Comparison of ENCODE assay signal across 9 mouse cellular contexts in genomic region chr14:23529720-23530119, GRCm38 (mm10).
DNase-seq lines count a peak whose midpoint lies in the region; ATAC-seq and TF ChIP-seq lines count a peak whose summit lies in the region.
"Had no signal": no experiment of that assay in that cellular context is flagged by ENCODE, and none has a peak within 500 bp of the region (broad histone marks: within the 10 kb centered on the region; RNA-seq: fewer than 3 reads in every experiment).

No protein-coding gene starts in this region.

- no peaks in the 10 kb centered on the region for H3K27me3 ChIP-seq in hindbrain, embryonic 14.5 days (ENCODE audit: control insufficient read depth, insufficient read depth, low read length)
- H3K27me3 ChIP-seq in hindbrain, embryonic 13.5 days: no peaks in the 10 kb centered on the region
- H3K27me3 ChIP-seq in thymus, adult 2 months (ENCODE audit: control insufficient read depth, insufficient read depth, low read length): no peaks in the 10 kb centered on the region

- no peaks in the 10 kb centered on the region for H3K36me3 ChIP-seq in hindbrain, embryonic 14.5 days (replicated peaks; ENCODE audit: control insufficient read depth, insufficient read depth)
- H3K36me3 ChIP-seq in hindbrain, embryonic 13.5 days: no peaks in the 10 kb centered on the region
- H3K36me3 ChIP-seq in thymus, adult 2 months (ENCODE audit: control insufficient read depth, insufficient read depth, low read length): no peaks in the 10 kb centered on the region
- H3K36me3 ChIP-seq: neural tube, embryonic 13.5 days had no signal

- no peaks in the 10 kb centered on the region for H3K4me1 ChIP-seq in hindbrain, embryonic 14.5 days (replicated peaks; ENCODE audit: control insufficient read depth, insufficient read depth, low read length)
- H3K4me1 ChIP-seq in hindbrain, embryonic 13.5 days (replicated peaks): 0 out of 2 replicates have a peak, but pooled peaks cover 5% of the 10 kb centered on the region
- no peaks in the 10 kb centered on the region for H3K4me1 ChIP-seq in thymus, adult 2 months (replicated peaks; ENCODE audit: control insufficient read depth, insufficient read depth, low read length)
- H3K4me1 ChIP-seq: neural tube, embryonic 13.5 days had no signal

- H3K27ac ChIP-seq in hindbrain, embryonic 14.5 days: no peak overlapping the region
- H3K27ac ChIP-seq in hindbrain, embryonic 13.5 days: no peak overlapping the region
- H3K27ac ChIP-seq in thymus, adult 2 months (ENCODE audit: control insufficient read depth, insufficient read depth, low read length): no peak overlapping the region
- H3K27ac ChIP-seq: neural tube, embryonic 13.5 days had no signal

- no peak for ATAC-seq in hindbrain, embryonic 14.5 days (ENCODE audit: low FRiP score)
- no peak for ATAC-seq in hindbrain, embryonic 13.5 days (ENCODE audit: low FRiP score)

- peak; percentile 89 for DNase-seq in hindbrain, embryonic 14.5 days (ENCODE audit: low spot score)
- DNase-seq in MN1 (ENCODE audit: low spot score): peak; percentile 57
- peak; percentile 42 for DNase-seq in cerebellum, adult 9-10 months
- DNase-seq in gastrocnemius, postnatal 10 days: peak; percentile 16
- peak; percentile 39 to 84 for DNase-seq in layer of hippocampus, adult 18-20 months (ENCODE audit: low spot score in 2 of 2)
- DNase-seq in lung, postnatal 10 days: peak; percentile 73
- DNase-seq in thymus, adult 2 months: peak; percentile 41

- no peak overlapping the region for H3K4me3 ChIP-seq in hindbrain, embryonic 14.5 days (replicated peaks; ENCODE audit: low read length)
- no peak overlapping the region for H3K4me3 ChIP-seq in hindbrain, embryonic 13.5 days
- no peak overlapping the region for H3K4me3 ChIP-seq in thymus, adult 2 months (ENCODE audit: control insufficient read depth, insufficient read depth, low read length)
- H3K4me3 ChIP-seq: neural tube, embryonic 13.5 days had no signal

- H3K9ac ChIP-seq in hindbrain, embryonic 14.5 days: no peak overlapping the region
- H3K9ac ChIP-seq in hindbrain, embryonic 13.5 days: no peak overlapping the region
- H3K9ac ChIP-seq: neural tube, embryonic 13.5 days had no signal

- no peak for TF ChIP-seq POLR2A in thymus, adult 2 months (IDR thresholded peaks at IDR 0.05; ENCODE audit: control insufficient read depth, extremely low read depth, insufficient read depth, low read length, poor library complexity)

- TF ChIP-seq CTCF in thymus, adult 2 months (IDR thresholded peaks at IDR 0.05; ENCODE audit: borderline replicate concordance, control insufficient read depth, extremely low read depth, insufficient read depth, low read length, poor library complexity): no peak

- no peak overlapping the region for H3K4me2 ChIP-seq in hindbrain, embryonic 14.5 days (replicated peaks)
- H3K4me2 ChIP-seq in hindbrain, embryonic 13.5 days: no peak overlapping the region
- H3K4me2 ChIP-seq: neural tube, embryonic 13.5 days had no signal

- 11% methylated on average over 4 of the region's 4 CpGs for WGBS in hindbrain, embryonic 14.5 days
- WGBS in hindbrain, embryonic 13.5 days: 10% methylated on average over 4 of the region's 4 CpGs
- 11% methylated on average over 4 of the region's 4 CpGs for WGBS in thymus, adult 2 months

- no peaks in the 10 kb centered on the region for H3K9me3 ChIP-seq in hindbrain, embryonic 14.5 days (ENCODE audit: control insufficient read depth, low read length)
- no peaks in the 10 kb centered on the region for H3K9me3 ChIP-seq in hindbrain, embryonic 13.5 days
- H3K9me3 ChIP-seq: neural tube, embryonic 13.5 days had no signal

Comparison
In these comparisons a context has a peak if more than half of its experiments do, and no peak if none do; other contexts are left out.
1. DNase-seq: peak in every context shown above with its lines; median percentile 89 in hindbrain, embryonic 14.5 days; 73 in lung, postnatal 10 days; 62 in layer of hippocampus, adult 18-20 months; 57 in MN1; 42 in cerebellum, adult 9-10 months; 41 in thymus, adult 2 months; 16 in gastrocnemius, postnatal 10 days.